Mouse (Mus musculus): ENCODE measurements at regions not wholly inside any gene's neighbourhood (a gene's known extent, or its start where the extent isn't known, plus 50 kb on each side); places are given as distances from the start of the nearest gene placed in this dataset.

DNA sequence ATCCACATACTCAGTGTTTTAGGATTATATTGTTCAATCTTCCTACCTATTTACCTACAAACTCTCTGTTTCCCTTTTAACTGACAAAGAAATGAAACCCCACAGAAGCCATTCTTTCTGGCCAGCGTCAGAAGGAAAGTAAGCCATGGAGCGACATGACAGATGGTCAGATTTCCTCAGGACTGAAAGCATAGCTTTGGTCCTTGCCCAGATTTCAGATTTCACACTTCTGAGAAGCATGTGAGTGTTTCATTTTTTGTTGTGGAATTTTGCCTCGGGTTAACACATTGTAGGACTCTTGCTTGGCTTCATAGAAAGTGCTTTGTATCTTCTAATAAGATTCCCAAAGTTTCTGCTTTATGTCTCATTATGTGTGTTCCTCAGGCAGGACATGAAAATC lies 739.7 kb downstream of the Utrn start:
- no peak overlapping the region for H3K27ac ChIP-seq
- no peaks in the 10 kb centered on the region for H3K27me3 ChIP-seq (ENCODE audit: insufficient read depth, poor library complexity, severe bottlenecking)
- no peaks in the 10 kb centered on the region for H3K36me3 ChIP-seq
- H3K4me1 ChIP-seq, result no peaks in the 10 kb centered on the region
- H3K4me3 ChIP-seq, result no peak overlapping the region
- DNase-seq (ENCODE audit: low spot score), result no peak
- no peaks in the 10 kb centered on the region for H3K9me3 ChIP-seq
- 73% methylated on average over 3 of the region's 3 CpGs for WGBS

DNA sequence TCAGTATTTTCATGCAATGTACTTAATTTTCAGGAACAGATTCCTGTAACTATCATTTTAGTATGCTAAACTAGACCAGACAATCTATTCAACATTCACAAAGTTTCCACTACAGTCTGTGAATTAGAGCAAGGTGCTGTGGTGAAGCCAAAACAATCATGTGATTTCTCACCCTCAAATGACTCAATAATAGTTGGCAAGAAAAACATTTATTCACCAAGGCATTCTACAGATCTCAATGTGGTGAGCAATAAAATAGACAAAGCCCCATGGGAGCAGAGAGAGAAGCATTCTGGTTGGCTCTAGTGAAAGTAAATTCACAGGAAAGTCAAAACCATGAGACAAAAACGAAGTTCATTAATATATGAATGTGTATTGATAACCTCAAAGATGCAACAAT lies 724.5 kb downstream of the Utrn start:
- Histone ChIP-seq H3K36me3 (no peaks in the 10 kb centered on the region), H3K9me3 (no peaks in the 10 kb centered on the region), H3K27ac (no peak overlapping the region), H3K27me3 (ENCODE audit: insufficient read depth, poor library complexity, severe bottlenecking) (no peaks in the 10 kb centered on the region), H3K4me3 (no peak overlapping the region), H3K4me1 (no peaks in the 10 kb centered on the region)
- WGBS, result 64% methylated on average over 1 of the region's 1 CpGs
- DNase-seq (ENCODE audit: low spot score), result no peak

DNA sequence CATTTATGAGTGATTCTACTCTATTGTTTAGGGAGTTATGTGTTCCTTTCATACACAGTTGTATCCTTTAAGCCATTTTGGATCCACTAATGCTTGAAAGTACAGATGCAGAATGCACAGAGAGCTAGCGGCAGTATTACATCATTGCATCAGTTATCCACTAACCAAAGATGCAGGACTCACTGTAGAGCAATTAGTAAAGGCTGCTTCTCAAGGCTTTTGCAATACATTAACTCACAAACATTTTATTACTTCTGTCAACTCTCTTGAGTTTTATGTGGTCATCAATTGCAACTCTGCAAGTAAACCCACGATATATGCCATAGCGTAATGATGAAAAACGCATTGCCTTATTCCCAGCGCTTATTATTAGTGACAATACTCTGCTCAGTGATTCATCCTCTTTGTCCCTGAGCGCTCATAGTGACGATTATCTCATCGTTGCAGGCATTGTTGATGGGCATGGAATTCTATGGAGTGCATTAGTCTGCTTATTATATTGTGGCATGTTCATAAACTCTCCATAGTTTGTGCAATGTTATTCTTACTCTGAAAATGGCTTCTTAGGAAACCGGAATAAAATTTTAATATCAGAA lies 722.1 kb downstream of the Utrn start:
- H3K9me3 ChIP-seq, result no peaks in the 10 kb centered on the region
- no peak overlapping the region for H3K27ac ChIP-seq
- no peaks in the 10 kb centered on the region for H3K27me3 ChIP-seq (ENCODE audit: insufficient read depth, poor library complexity, severe bottlenecking)
- no peak for DNase-seq (ENCODE audit: low spot score)
- no peaks in the 10 kb centered on the region for H3K4me1 ChIP-seq
- no peak overlapping the region for H3K4me3 ChIP-seq
- WGBS, result 86% methylated on average over 9 of the region's 9 CpGs
- H3K36me3 ChIP-seq, result no peaks in the 10 kb centered on the region

DNA sequence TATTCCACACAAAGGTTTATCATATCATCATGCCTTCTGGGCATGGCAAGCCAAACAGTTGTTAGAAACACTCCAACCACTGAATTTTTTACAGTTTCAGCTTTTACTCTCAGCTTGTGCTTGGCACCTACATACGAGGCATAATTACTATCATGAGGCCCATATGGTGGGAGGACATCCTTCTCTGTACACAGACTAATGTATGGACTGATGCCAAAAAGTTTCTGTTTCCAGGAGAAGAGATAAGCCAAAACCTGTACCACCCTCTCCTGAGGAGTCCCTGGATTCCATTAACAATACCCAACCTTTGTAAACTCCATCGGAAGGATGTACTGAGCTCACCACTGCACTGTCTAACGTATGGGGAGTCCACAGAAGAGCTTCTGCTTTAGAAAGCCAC lies 698.9 kb downstream of the Utrn start:
- Histone ChIP-seq H3K36me3 (no peaks in the 10 kb centered on the region), H3K9me3 (no peaks in the 10 kb centered on the region), H3K27ac (no peak overlapping the region), H3K27me3 (ENCODE audit: insufficient read depth, poor library complexity, severe bottlenecking) (no peaks in the 10 kb centered on the region), H3K4me3 (no peak overlapping the region), H3K4me1 (no peaks in the 10 kb centered on the region)
- DNase-seq (ENCODE audit: low spot score), result no peak
- 79% methylated on average over 3 of the region's 3 CpGs for WGBS

DNA sequence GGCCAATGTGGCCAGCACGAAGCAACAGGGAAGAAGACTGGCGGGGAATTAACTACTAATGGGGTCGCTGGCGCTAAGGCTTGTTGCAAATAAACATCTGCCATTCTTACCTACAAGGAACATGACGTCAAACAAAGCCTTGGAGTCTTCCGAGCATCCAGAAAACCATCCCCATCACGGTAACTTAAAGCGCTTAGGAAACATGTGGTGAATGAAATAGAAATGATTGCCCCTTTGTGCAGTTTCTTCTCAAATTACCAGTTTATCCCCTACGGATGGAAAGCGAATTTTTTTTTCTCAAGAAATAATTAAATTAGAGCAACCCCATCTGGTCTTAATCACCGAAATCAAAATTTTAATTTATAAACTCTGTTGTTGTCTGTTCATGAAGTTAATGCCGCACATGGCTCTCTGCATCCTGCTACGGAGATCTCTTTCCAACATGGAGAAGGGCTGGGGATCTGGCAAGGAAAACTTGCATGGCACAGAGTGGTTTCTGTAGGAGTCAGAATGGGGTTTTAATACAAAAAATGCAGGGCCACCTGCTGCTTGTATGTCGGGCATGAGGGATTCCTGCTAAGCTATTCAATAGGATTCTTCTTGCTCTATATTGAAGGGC lies 694.9 kb downstream of the Utrn start:
- Histone ChIP-seq H3K27ac (no peak overlapping the region), H3K4me1 (no peaks in the 10 kb centered on the region), H3K36me3 (no peaks in the 10 kb centered on the region), H3K4me3 (no peak overlapping the region), H3K9me3 (no peaks in the 10 kb centered on the region), H3K27me3 (ENCODE audit: insufficient read depth, poor library complexity, severe bottlenecking) (no peaks in the 10 kb centered on the region)
- no peak for DNase-seq (ENCODE audit: low spot score)
- WGBS, result 76% methylated on average over 14 of the region's 14 CpGs

DNA sequence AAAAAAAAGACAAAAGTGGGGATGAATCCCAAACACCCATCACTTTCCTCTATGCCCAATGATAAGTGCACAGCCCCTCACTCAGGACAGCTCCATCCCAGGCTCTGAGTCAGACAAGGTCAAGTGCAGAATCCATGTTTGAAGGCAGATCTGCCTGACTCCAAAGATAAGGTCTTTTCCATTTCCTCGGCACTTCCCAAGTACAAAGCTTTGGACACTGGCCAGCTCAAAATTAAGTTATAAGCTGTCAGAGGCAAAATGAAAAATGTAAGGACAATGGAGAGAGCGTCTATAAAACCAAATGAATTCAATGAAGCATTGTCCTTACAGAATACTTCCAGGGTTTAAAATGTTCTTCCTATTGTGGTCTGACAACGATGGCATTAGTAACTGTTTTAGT lies 694.0 kb downstream of the Utrn start:
- H3K27ac ChIP-seq, result no peak overlapping the region
- WGBS, result 70% methylated on average over 3 of the region's 3 CpGs
- H3K9me3 ChIP-seq, result no peaks in the 10 kb centered on the region
- no peak overlapping the region for H3K4me3 ChIP-seq
- no peaks in the 10 kb centered on the region for H3K4me1 ChIP-seq
- DNase-seq (ENCODE audit: low spot score), result no peak
- no peaks in the 10 kb centered on the region for H3K27me3 ChIP-seq (ENCODE audit: insufficient read depth, poor library complexity, severe bottlenecking)
- no peaks in the 10 kb centered on the region for H3K36me3 ChIP-seq

DNA sequence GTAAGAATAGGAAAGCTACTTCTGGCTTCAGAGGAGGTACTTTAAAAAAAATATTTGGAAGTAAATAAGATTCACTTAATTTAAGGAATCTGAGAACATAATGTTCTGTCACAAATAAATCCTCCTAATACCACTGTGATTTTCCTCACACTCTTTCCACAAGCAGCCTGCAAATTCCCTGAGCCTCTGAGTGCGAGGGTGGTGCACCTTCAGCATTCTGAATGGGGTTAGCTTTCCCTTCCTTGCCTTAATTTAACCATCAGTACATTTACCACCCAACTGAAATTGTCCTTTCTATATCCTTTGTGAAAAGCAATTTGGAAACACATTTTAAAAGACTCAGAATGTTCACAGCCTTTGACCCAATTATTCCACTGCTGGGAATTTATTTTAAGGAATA lies 691.7 kb downstream of the Utrn start:
- 84% methylated on average over 1 of the region's 1 CpGs for WGBS
- H3K36me3 ChIP-seq, result no peaks in the 10 kb centered on the region
- DNase-seq (ENCODE audit: low spot score), result no peak
- no peaks in the 10 kb centered on the region for H3K4me1 ChIP-seq
- H3K27me3 ChIP-seq (ENCODE audit: insufficient read depth, poor library complexity, severe bottlenecking), result no peaks in the 10 kb centered on the region
- H3K4me3 ChIP-seq, result no peak overlapping the region
- no peak overlapping the region for H3K27ac ChIP-seq
- no peaks in the 10 kb centered on the region for H3K9me3 ChIP-seq

DNA sequence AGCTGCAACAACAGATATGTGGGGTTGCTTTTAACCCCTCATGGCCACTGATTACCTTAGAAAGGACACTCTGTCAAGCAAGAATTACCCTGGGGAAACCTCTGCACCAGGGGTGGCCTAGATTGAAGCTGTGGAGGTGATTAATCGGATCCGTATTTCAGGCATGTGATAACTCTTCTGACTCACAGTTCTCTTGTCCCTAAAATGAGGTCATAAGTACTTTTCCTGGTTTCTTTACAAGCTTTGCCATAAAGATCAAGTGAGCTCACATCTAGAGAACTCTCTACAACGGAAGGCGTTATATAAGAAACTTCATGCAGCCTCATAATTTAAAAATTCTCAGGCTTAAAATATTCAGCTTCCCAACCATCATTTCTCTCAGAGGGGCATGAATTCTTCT lies 688.2 kb downstream of the Utrn start:
- no peak overlapping the region for H3K4me3 ChIP-seq
- no peak for DNase-seq (ENCODE audit: low spot score)
- H3K36me3 ChIP-seq, result no peaks in the 10 kb centered on the region
- H3K27ac ChIP-seq, result no peak overlapping the region
- H3K27me3 ChIP-seq (ENCODE audit: insufficient read depth, poor library complexity, severe bottlenecking), result no peaks in the 10 kb centered on the region
- no peaks in the 10 kb centered on the region for H3K4me1 ChIP-seq
- 77% methylated on average over 4 of the region's 4 CpGs for WGBS
- no peaks in the 10 kb centered on the region for H3K9me3 ChIP-seq

DNA sequence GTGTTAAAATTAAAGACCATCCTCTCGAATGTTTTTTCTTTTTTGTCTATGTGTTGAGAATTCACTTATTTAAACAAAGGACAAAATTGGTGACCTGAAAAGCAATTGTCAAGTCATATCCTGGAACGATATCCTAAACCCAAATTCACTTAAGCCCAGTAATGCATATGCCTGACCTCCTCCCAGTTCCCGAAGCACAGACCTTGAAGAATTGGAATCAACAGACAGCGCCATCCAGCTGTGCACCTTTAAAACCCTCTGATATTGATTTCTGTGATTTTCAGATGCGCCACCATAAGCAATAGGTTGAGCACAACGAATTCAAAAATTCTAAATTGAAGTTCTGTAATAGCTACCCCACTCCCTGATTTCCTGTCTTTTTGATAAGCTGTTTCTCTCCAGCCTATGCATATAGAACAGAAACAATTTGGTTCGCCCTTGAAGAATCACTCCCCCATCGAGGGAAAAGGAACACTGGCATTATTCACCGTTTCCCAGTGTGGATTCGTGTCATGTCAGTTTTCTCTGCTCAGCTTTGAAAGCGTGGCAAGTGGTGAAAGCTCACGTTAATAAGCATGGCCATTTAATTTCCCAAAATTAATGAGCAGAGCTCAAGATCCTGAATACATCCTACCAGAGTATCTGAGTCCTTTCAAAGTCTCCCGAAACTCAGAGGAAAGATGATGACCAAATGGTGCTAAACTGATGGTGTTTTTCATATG lies 682.1 kb downstream of the Utrn start:
- DNase-seq (ENCODE audit: low spot score), result no peak
- Histone ChIP-seq H3K4me1 (no peaks in the 10 kb centered on the region), H3K9me3 (no peaks in the 10 kb centered on the region), H3K27ac (no peak overlapping the region), H3K27me3 (ENCODE audit: insufficient read depth, poor library complexity, severe bottlenecking) (no peaks in the 10 kb centered on the region), H3K36me3 (no peaks in the 10 kb centered on the region), H3K4me3 (no peak overlapping the region)
- whole genome bisulfite sequencing, result 81% methylated on average over 13 of the region's 13 CpGs

DNA sequence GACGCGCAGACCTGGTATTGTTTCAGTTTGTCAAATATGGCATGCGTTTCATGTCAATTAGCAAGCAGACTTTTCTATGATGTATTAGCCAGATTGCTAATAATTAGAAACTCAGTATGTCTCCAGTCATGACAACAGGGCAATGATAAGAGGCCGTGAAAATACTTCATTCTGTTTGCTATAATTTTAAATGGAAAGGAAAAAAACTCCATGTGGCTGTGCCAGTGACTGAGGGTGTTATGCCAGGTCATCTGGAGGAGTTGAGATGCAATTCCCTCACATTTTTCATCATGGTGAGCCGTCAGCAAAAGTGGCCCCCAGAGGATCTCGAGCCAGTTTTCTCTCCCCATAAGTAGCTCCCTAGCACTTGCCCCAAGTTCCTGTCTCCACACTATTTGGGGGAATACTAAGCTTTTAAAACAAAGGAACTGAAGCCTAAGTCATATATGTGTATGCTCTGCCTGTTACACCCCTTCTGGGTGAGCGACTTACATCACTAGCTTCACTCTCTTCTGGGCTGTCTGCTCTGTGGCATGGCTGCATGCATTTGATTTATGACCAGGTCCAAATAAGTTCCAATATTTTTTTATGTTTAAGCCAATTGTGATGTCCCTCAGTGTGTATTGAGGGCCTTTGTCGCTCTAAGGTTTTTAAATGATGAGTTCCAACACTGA lies 681.4 kb downstream of the Utrn start:
- DNase-seq (ENCODE audit: low spot score), result no peak
- no peaks in the 10 kb centered on the region for H3K36me3 ChIP-seq
- H3K27ac ChIP-seq, result no peak overlapping the region
- H3K4me3 ChIP-seq, result no peak overlapping the region
- 78% methylated on average over 8 of the region's 8 CpGs for WGBS
- H3K27me3 ChIP-seq (ENCODE audit: insufficient read depth, poor library complexity, severe bottlenecking), result no peaks in the 10 kb centered on the region
- no peaks in the 10 kb centered on the region for H3K9me3 ChIP-seq
- no peaks in the 10 kb centered on the region for H3K4me1 ChIP-seq

DNA sequence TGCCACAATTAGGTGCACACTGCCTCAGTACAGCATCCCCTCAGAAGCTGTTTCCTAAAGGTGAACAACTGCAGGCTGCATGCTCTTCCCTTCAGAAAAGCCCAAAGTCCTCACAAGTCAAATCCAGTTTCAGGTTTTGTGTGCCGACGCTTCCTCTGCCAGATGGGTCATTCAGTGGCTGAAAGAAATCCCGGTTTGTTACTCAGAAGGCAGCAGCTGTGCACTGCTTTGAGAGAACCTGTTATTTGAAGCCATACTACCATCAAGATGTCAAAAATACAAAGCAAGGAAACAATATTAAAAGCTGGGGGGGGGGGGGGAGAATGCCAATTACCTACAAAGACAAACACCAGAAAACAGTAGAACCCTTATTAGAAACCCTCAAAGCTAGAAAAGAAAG lies 678.7 kb downstream of the Utrn start:
- H3K4me1 ChIP-seq, result no peaks in the 10 kb centered on the region
- no peak for DNase-seq (ENCODE audit: low spot score)
- H3K9me3 ChIP-seq, result no peaks in the 10 kb centered on the region
- H3K36me3 ChIP-seq, result no peaks in the 10 kb centered on the region
- 79% methylated on average over 3 of the region's 3 CpGs for WGBS
- H3K27ac ChIP-seq, result no peak overlapping the region
- H3K27me3 ChIP-seq (ENCODE audit: insufficient read depth, poor library complexity, severe bottlenecking), result no peaks in the 10 kb centered on the region
- no peak overlapping the region for H3K4me3 ChIP-seq

DNA sequence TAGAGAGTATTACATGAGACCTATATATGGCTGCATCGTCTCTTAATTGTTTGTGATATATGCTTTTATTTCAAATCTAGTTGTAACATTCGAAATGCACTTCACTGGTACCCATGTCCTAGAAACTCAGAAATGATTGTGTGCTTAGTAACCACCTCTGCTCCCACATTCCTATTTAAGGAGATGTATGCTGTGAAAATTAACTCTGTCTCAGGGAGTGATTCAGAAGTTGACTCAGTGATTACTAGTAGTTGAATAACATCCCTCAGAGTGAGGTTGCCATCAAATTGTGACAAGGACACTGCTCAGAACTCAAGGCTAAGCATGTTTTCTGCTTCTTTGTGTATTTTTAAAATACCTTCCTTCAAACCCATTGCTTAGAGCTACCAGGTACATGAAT lies 661.9 kb downstream of the Utrn start:
- 81% methylated on average over 2 of the region's 2 CpGs for WGBS
- Histone ChIP-seq H3K27me3 (ENCODE audit: insufficient read depth, poor library complexity, severe bottlenecking) (no peaks in the 10 kb centered on the region), H3K4me3 (no peak overlapping the region), H3K27ac (no peak overlapping the region), H3K4me1 (no peaks in the 10 kb centered on the region), H3K36me3 (no peaks in the 10 kb centered on the region), H3K9me3 (no peaks in the 10 kb centered on the region)
- no peak for DNase-seq (ENCODE audit: low spot score)

DNA sequence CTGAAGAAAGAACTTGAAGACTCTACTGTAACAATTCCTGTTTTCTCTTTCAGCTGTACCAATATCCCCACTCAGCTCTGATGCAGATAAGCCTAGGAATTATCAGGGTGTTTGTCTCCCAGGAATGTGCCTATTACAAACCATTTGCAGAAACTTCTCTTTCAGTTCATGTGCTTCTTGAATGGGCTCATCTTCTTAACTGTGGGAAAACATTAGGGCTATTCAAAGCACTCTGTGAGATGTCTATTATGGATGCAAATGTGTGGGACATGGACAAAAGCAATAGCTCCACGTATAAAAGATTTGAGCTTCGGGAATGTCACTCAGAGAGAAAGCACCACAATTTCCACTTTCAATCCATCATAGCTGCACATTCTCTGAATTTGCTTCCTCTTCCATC lies 659.0 kb downstream of the Utrn start:
- no peaks in the 10 kb centered on the region for H3K27me3 ChIP-seq (ENCODE audit: insufficient read depth, poor library complexity, severe bottlenecking)
- no peaks in the 10 kb centered on the region for H3K36me3 ChIP-seq
- DNase-seq (ENCODE audit: low spot score), result no peak
- no peak overlapping the region for H3K27ac ChIP-seq
- 90% methylated on average over 2 of the region's 2 CpGs for WGBS
- H3K9me3 ChIP-seq, result no peaks in the 10 kb centered on the region
- H3K4me1 ChIP-seq, result no peaks in the 10 kb centered on the region
- H3K4me3 ChIP-seq, result no peak overlapping the region
